Mouse (Mus musculus) cortical plate, adult 2 months (tissue): ENCODE data around the gene Chd4. TPM values are rescaled to one million over a fixed set of nuclear protein-coding genes. Genes with fewer than 3 reads are reported as not detected.

Source experiments
- H3K27ac ChIP-seq: fragments of 200-500 bp; 2 replicates; pipeline ENCODE4 v1.5.1; 2012; ENCODE audit warnings: low read length, control low read depth, inconsistent platforms; ENCODE audit not compliant: insufficient read depth
- H3K4me1 ChIP-seq: fragments of 200-500 bp; 2 replicates; pipeline ENCODE4 v1.6.1; 2011; ENCODE audit warnings: low read length; ENCODE audit not compliant: control insufficient read depth, insufficient read depth
- H3K4me3 ChIP-seq: fragments of 200-500 bp; 2 replicates; pipeline ENCODE4 v1.5.1; 2011; ENCODE audit warnings: mild to moderate bottlenecking, low read length, control low read depth; ENCODE audit not compliant: insufficient read depth
- CTCF ChIP-seq: fragments of 200-500 bp; IDR thresholded peaks from 2 replicates; pipeline ENCODE4 v1.5.1; 2011; ENCODE audit warnings: mild to moderate bottlenecking, control low read depth, low read length; ENCODE audit not compliant: insufficient read depth; ENCODE audit errors: extremely low read depth
- POLR2A ChIP-seq: fragments of 200-500 bp; IDR thresholded peaks from 2 replicates; pipeline ENCODE4 v1.6.1; 2011; ENCODE audit warnings: mild to moderate bottlenecking, low read length, control low read depth; ENCODE audit not compliant: insufficient read depth; ENCODE audit errors: extremely low read depth
- polyA plus RNA-seq: library from polyadenylated mRNA; depleted of rRNA; stranded (reverse); fragments of >200 nt; gene quantifications from 2 replicates; pipeline ENCODE4 v1.2.3, GENCODE M21; 2012

Chd4 gene
- polyA plus RNA-seq, 1 experiment: 79.0 TPM

GRCm38 (mm10) chr6:125071170-125071895 lies 24.4 kb upstream of the Chd4 start:
- no peak overlapping the region for H3K4me3 ChIP-seq
- no peaks in the 10 kb centered on the region for H3K4me1 ChIP-seq
- no peak overlapping the region for H3K27ac ChIP-seq
- TF ChIP-seq CTCF (no peak), POLR2A (no peak)

GRCm38 (mm10) chr6:125071896-125072279 lies 23.9 kb upstream of the Chd4 start:
- Histone ChIP-seq H3K4me1 (no peaks in the 10 kb centered on the region), H3K27ac (no peak overlapping the region), H3K4me3 (no peak overlapping the region)
- TF ChIP-seq POLR2A (no peak), CTCF (no peak)

GRCm38 (mm10) chr6:125073825-125074224 lies 22.0 kb upstream of the Chd4 start:
- Histone ChIP-seq H3K4me3 (no peak overlapping the region), H3K4me1 (no peaks in the 10 kb centered on the region), H3K27ac (no peak overlapping the region)
- TF ChIP-seq CTCF (no peak), POLR2A (no peak)

- no peak overlapping the region for H3K27ac ChIP-seq
- TF ChIP-seq POLR2A: no peak
- TF ChIP-seq CTCF: no peak
- H3K4me1 ChIP-seq: no peaks in the 10 kb centered on the region; the same call in 1 of the 2 replicates
- H3K4me3 ChIP-seq: peak overlapping the region; percentile 25
Measured at GRCm38 (mm10) chr6:125081394-125081793, 14.4 kb upstream of the Chd4 start.

- Histone ChIP-seq H3K4me3 (peak overlapping the region; percentile 25), H3K4me1 (no peaks in the 10 kb centered on the region; the same call in 1 of the 2 replicates), H3K27ac (no peak overlapping the region)
- TF ChIP-seq POLR2A (peak; percentile 77; the same call in 1 of the 2 replicates), CTCF (peak; percentile 69)
Measured at GRCm38 (mm10) chr6:125081797-125082560, 13.8 kb upstream of the Chd4 start.

GRCm38 (mm10) chr6:125082801-125083386 lies 12.9 kb upstream of the Chd4 start:
- TF ChIP-seq CTCF (no peak), POLR2A (no peak)
- Histone ChIP-seq H3K4me3 (no peak overlapping the region), H3K4me1 (no peaks in the 10 kb centered on the region; the same call in 1 of the 2 replicates), H3K27ac (no peak overlapping the region)

GRCm38 (mm10) chr6:125084424-125084823 lies 11.4 kb upstream of the Chd4 start:
- Histone ChIP-seq H3K4me1 (peaks cover 3% of the 10 kb centered on the region), H3K4me3 (no peak overlapping the region), H3K27ac (no peak overlapping the region)
- TF ChIP-seq CTCF (peak; percentile 87), POLR2A (no peak)

GRCm38 (mm10) chr6:125087937-125088336 lies 7.8 kb upstream of the Chd4 start:
- H3K4me3 ChIP-seq: no peak overlapping the region
- H3K4me1 ChIP-seq: peaks cover 7% of the 10 kb centered on the region
- no peak overlapping the region for H3K27ac ChIP-seq
- TF ChIP-seq CTCF (no peak), POLR2A (no peak)

- Histone ChIP-seq H3K4me3 (no peak overlapping the region), H3K27ac (peak overlapping the region; percentile 92), H3K4me1 (peaks cover 7% of the 10 kb centered on the region)
- no peak for TF ChIP-seq CTCF
- 0 out of 2 replicates have a peak, but pooled peaks have one; percentile 30 for TF ChIP-seq POLR2A
Measured at GRCm38 (mm10) chr6:125088561-125089321, 7.0 kb upstream of the Chd4 start.
